Mouse (Mus musculus) limb, embryonic 10.5 days (tissue): Measurements from ENCODE around the gene Ap1g2. TPM values are rescaled to one million over a fixed set of nuclear protein-coding genes. Genes with fewer than 3 reads are reported as not detected.

ENCODE experiments used
- DNase-seq: peaks from one replicate; pipeline ENCODE4 v3.0.0-alpha.2; 2017; ENCODE audit warnings: low spot score
- H3K27ac ChIP-seq: fragments of 300-500 bp; sonication (generic); 2 replicates; pipeline ENCODE4 v1.5.1; 2016; ENCODE audit warnings: mild to moderate bottlenecking
- H3K27me3 ChIP-seq: fragments of 300-500 bp; sonication (generic); 2 replicates; pipeline ENCODE4 v1.6.1; 2016; ENCODE audit warnings: low read depth, mild to moderate bottlenecking; ENCODE audit not compliant: poor library complexity, severe bottlenecking
- H3K36me3 ChIP-seq: fragments of 300-500 bp; sonication (generic); 2 replicates; pipeline ENCODE4 v1.6.1; 2016; ENCODE audit warnings: mild to moderate bottlenecking, moderate library complexity
- H3K4me1 ChIP-seq: fragments of 300-500 bp; sonication (generic); 2 replicates; pipeline ENCODE4 v1.6.1; 2016
- H3K4me3 ChIP-seq: fragments of 300-500 bp; sonication (generic); 2 replicates; pipeline ENCODE4 v1.5.1; 2016; ENCODE audit warnings: mild to moderate bottlenecking, moderate library complexity
- H3K9me3 ChIP-seq: fragments of 300-500 bp; sonication (generic); replicated peaks from 2 replicates; pipeline ENCODE4 v1.6.1; 2016; ENCODE audit warnings: mild to moderate bottlenecking
- WGBS: fragments of 180-500 bp; shearing (Covaris S2); methylation state at CpG from one replicate; pipeline ENCODE4 v1.1.7; 2016; 5-methylcytosine and 5-hydroxymethylcytosine counted together
- polyA plus RNA-seq: library from polyadenylated mRNA; unstranded; fragments of >200 nt; fragmentation: Nextera tagmentation; extraction: Ambion mirVana; gene quantifications from 2 replicates; pipeline ENCODE4 v1.2.1, GENCODE M21; 2016

Ap1g2 gene
- 10.6 and 12.5 TPM in 2 replicates for polyA plus RNA-seq

- under 1% methylated on average over 39 of the region's 39 CpGs for WGBS
- Histone ChIP-seq H3K36me3 (peaks cover 4% of the 10 kb centered on the region; the same call in 1 of the 2 replicates), H3K27ac (peak within 1 kb of the TSS; percentile 85), H3K9me3 (no peaks in the 10 kb centered on the region), H3K4me1 (peaks cover 49% of the 10 kb centered on the region), H3K27me3 (peaks cover 42% of the 10 kb centered on the region), H3K4me3 (peak within 1 kb of the TSS; percentile 62)
- peak; percentile 79 for DNase-seq
Measured at GRCm38 (mm10) chr14:55105836-55106809, at the start of gene Ap1g2. Ap1g2 (minus strand) TSS chr14:55106593.

- no peak overlapping the region for H3K27ac ChIP-seq
- 88% methylated on average over 16 of the region's 16 CpGs for WGBS
- no peaks in the 10 kb centered on the region for H3K36me3 ChIP-seq
- no peak overlapping the region for H3K4me3 ChIP-seq
- no peaks in the 10 kb centered on the region for H3K9me3 ChIP-seq
- no peak for DNase-seq
- H3K27me3 ChIP-seq: no peaks in the 10 kb centered on the region
- no peaks in the 10 kb centered on the region for H3K4me1 ChIP-seq
Measured at GRCm38 (mm10) chr14:55152951-55153481, 46.6 kb upstream of the Ap1g2 start.

GRCm38 (mm10) chr14:55152174-55152573, 45.8 kb upstream of the Ap1g2 start:
- Histone ChIP-seq H3K4me1 (no peaks in the 10 kb centered on the region), H3K27me3 (no peaks in the 10 kb centered on the region), H3K9me3 (no peaks in the 10 kb centered on the region), H3K4me3 (no peak overlapping the region), H3K36me3 (no peaks in the 10 kb centered on the region), H3K27ac (no peak overlapping the region)
- 91% methylated on average over 4 of the region's 4 CpGs for WGBS
- no peak for DNase-seq

- no peak overlapping the region for H3K4me3 ChIP-seq
- H3K9me3 ChIP-seq: no peaks in the 10 kb centered on the region
- no peak overlapping the region for H3K27ac ChIP-seq
- H3K4me1 ChIP-seq: no peaks in the 10 kb centered on the region
- DNase-seq: no peak
- H3K36me3 ChIP-seq: no peaks in the 10 kb centered on the region
- no peaks in the 10 kb centered on the region for H3K27me3 ChIP-seq
- WGBS: 86% methylated on average over 5 of the region's 5 CpGs
Measured at GRCm38 (mm10) chr14:55150985-55151384, 44.6 kb upstream of the Ap1g2 start.

- Histone ChIP-seq H3K27me3 (no peaks in the 10 kb centered on the region), H3K36me3 (no peaks in the 10 kb centered on the region), H3K9me3 (no peaks in the 10 kb centered on the region), H3K4me3 (no peak overlapping the region), H3K27ac (no peak overlapping the region), H3K4me1 (no peaks in the 10 kb centered on the region)
- 83% methylated on average over 5 of the region's 5 CpGs for WGBS
- DNase-seq: no peak
Measured at GRCm38 (mm10) chr14:55149041-55149440, 42.6 kb upstream of the Ap1g2 start.

GRCm38 (mm10) chr14:55148363-55148915, 42.0 kb upstream of the Ap1g2 start:
- Histone ChIP-seq H3K9me3 (no peaks in the 10 kb centered on the region), H3K4me1 (no peaks in the 10 kb centered on the region), H3K27ac (no peak overlapping the region), H3K4me3 (no peak overlapping the region), H3K36me3 (no peaks in the 10 kb centered on the region), H3K27me3 (no peaks in the 10 kb centered on the region)
- peak; percentile 81 for DNase-seq
- 34% methylated on average over 5 of the region's 5 CpGs for WGBS

- Histone ChIP-seq H3K4me1 (no peaks in the 10 kb centered on the region), H3K27ac (no peak overlapping the region; the same call in 1 of the 2 replicates), H3K36me3 (no peaks in the 10 kb centered on the region), H3K9me3 (no peaks in the 10 kb centered on the region), H3K27me3 (no peaks in the 10 kb centered on the region), H3K4me3 (no peak overlapping the region)
- 87% methylated on average over 12 of the region's 12 CpGs for WGBS
- no peak for DNase-seq
Measured at GRCm38 (mm10) chr14:55146829-55147401, 40.5 kb upstream of the Ap1g2 start.

GRCm38 (mm10) chr14:55146324-55146723, 39.9 kb upstream of the Ap1g2 start:
- H3K4me3 ChIP-seq: no peak overlapping the region
- H3K9me3 ChIP-seq: no peaks in the 10 kb centered on the region
- H3K27me3 ChIP-seq: no peaks in the 10 kb centered on the region
- no peaks in the 10 kb centered on the region for H3K36me3 ChIP-seq
- WGBS: 81% methylated on average over 1 of the region's 1 CpGs
- H3K4me1 ChIP-seq: no peaks in the 10 kb centered on the region
- DNase-seq: no peak
- no peak overlapping the region for H3K27ac ChIP-seq

- DNase-seq: no peak
- 66% methylated on average over 7 of the region's 7 CpGs for WGBS
- Histone ChIP-seq H3K36me3 (no peaks in the 10 kb centered on the region), H3K4me1 (no peaks in the 10 kb centered on the region), H3K27me3 (0 out of 2 replicates have a peak, but pooled peaks cover 4% of the 10 kb centered on the region), H3K9me3 (no peaks in the 10 kb centered on the region), H3K4me3 (no peak overlapping the region), H3K27ac (no peak overlapping the region)
Measured at GRCm38 (mm10) chr14:55139313-55139712, 32.9 kb upstream of the Ap1g2 start.

- Histone ChIP-seq H3K36me3 (no peaks in the 10 kb centered on the region), H3K9me3 (no peaks in the 10 kb centered on the region), H3K27me3 (0 out of 2 replicates have a peak, but pooled peaks cover 4% of the 10 kb centered on the region), H3K4me3 (no peak overlapping the region), H3K4me1 (no peaks in the 10 kb centered on the region), H3K27ac (no peak overlapping the region)
- no peak for DNase-seq
- 87% methylated on average over 8 of the region's 8 CpGs for WGBS
Measured at GRCm38 (mm10) chr14:55135676-55136075, 29.3 kb upstream of the Ap1g2 start.

GRCm38 (mm10) chr14:55126521-55126920, 20.1 kb upstream of the Ap1g2 start:
- no peaks in the 10 kb centered on the region for H3K27me3 ChIP-seq
- no peaks in the 10 kb centered on the region for H3K9me3 ChIP-seq
- no peak for DNase-seq
- no peak overlapping the region for H3K27ac ChIP-seq
- 86% methylated on average over 7 of the region's 7 CpGs for WGBS
- H3K4me1 ChIP-seq: peaks cover 8% of the 10 kb centered on the region
- no peak overlapping the region for H3K4me3 ChIP-seq
- H3K36me3 ChIP-seq: no peaks in the 10 kb centered on the region

GRCm38 (mm10) chr14:55125711-55126110, 19.3 kb upstream of the Ap1g2 start:
- no peaks in the 10 kb centered on the region for H3K36me3 ChIP-seq
- H3K4me3 ChIP-seq: no peak overlapping the region
- 89% methylated on average over 5 of the region's 5 CpGs for WGBS
- H3K9me3 ChIP-seq: no peaks in the 10 kb centered on the region
- H3K27me3 ChIP-seq: no peaks in the 10 kb centered on the region
- no peak overlapping the region for H3K27ac ChIP-seq
- no peak for DNase-seq
- peaks cover 8% of the 10 kb centered on the region for H3K4me1 ChIP-seq

- Histone ChIP-seq H3K4me3 (no peak overlapping the region), H3K27me3 (peaks cover 12% of the 10 kb centered on the region), H3K27ac (no peak overlapping the region), H3K4me1 (peaks cover 8% of the 10 kb centered on the region), H3K9me3 (no peaks in the 10 kb centered on the region), H3K36me3 (no peaks in the 10 kb centered on the region)
- DNase-seq: no peak
- WGBS: 72% methylated on average over 8 of the region's 8 CpGs
Measured at GRCm38 (mm10) chr14:55122359-55122758, 16.0 kb upstream of the Ap1g2 start.
